Mouse (Mus musculus): Measurements from ENCODE around the gene Cab39l. TPM values are rescaled to one million over a fixed set of nuclear protein-coding genes. Genes with fewer than 3 reads are reported as not detected.

Cab39l gene
- polyA plus RNA-seq, 1 experiment = 34.7 TPM

- no peak overlapping the region for H3K4me3 ChIP-seq (ENCODE audit: control insufficient read depth, low read depth, low read length)
- TF ChIP-seq CTCF (IDR thresholded peaks at IDR 0.05; ENCODE audit: control insufficient read depth, insufficient read depth, insufficient replicate concordance, low read depth, low read length) = no peak
- TF ChIP-seq POLR2A (IDR thresholded peaks at IDR 0.05; ENCODE audit: control insufficient read depth, low read depth, low read length) = no peak
- no peaks in the 10 kb centered on the region for H3K4me1 ChIP-seq (ENCODE audit: control insufficient read depth, insufficient read depth, low read length)
- no peaks in the 10 kb centered on the region for H3K36me3 ChIP-seq (ENCODE audit: control insufficient read depth, insufficient read depth, low read length)
- no peaks in the 10 kb centered on the region for H3K27me3 ChIP-seq (ENCODE audit: control insufficient read depth, insufficient read depth, low read length)
- no peak overlapping the region for H3K27ac ChIP-seq (ENCODE audit: control insufficient read depth, insufficient read depth, low read depth, low read length)
Observed at GRCm38 (mm10) chr14:59557886-59558285, 117.1 kb downstream of the Cab39l start.

- H3K27ac ChIP-seq (ENCODE audit: control insufficient read depth, insufficient read depth, low read depth, low read length) = no peak overlapping the region
- no peak overlapping the region for H3K4me3 ChIP-seq (ENCODE audit: control insufficient read depth, low read depth, low read length)
- H3K27me3 ChIP-seq (ENCODE audit: control insufficient read depth, insufficient read depth, low read length) = no peaks in the 10 kb centered on the region
- H3K36me3 ChIP-seq (ENCODE audit: control insufficient read depth, insufficient read depth, low read length) = peaks cover 5% of the 10 kb centered on the region
- TF ChIP-seq POLR2A (IDR thresholded peaks at IDR 0.05; ENCODE audit: control insufficient read depth, low read depth, low read length) (no peak), CTCF (IDR thresholded peaks at IDR 0.05; ENCODE audit: control insufficient read depth, insufficient read depth, insufficient replicate concordance, low read depth, low read length) (no peak)
- H3K4me1 ChIP-seq (ENCODE audit: control insufficient read depth, insufficient read depth, low read length) = peaks cover 9% of the 10 kb centered on the region
Observed at GRCm38 (mm10) chr14:59566756-59567155, 126.0 kb downstream of the Cab39l start.

GRCm38 (mm10) chr14:59576385-59576784 lies 135.6 kb downstream of the Cab39l start:
- peaks cover 1% of the 10 kb centered on the region; the same call in 1 of the 2 replicates for H3K36me3 ChIP-seq (ENCODE audit: control insufficient read depth, insufficient read depth, low read length)
- TF ChIP-seq CTCF (IDR thresholded peaks at IDR 0.05; ENCODE audit: control insufficient read depth, insufficient read depth, insufficient replicate concordance, low read depth, low read length) (no peak), POLR2A (IDR thresholded peaks at IDR 0.05; ENCODE audit: control insufficient read depth, low read depth, low read length) (no peak)
- no peaks in the 10 kb centered on the region for H3K27me3 ChIP-seq (ENCODE audit: control insufficient read depth, insufficient read depth, low read length)

GRCm38 (mm10) chr14:59590614-59591013 lies 149.8 kb downstream of the Cab39l start:
- Histone ChIP-seq H3K27me3 (ENCODE audit: control insufficient read depth, insufficient read depth, low read length) (no peaks in the 10 kb centered on the region), H3K27ac (ENCODE audit: control insufficient read depth, insufficient read depth, low read depth, low read length) (no peak overlapping the region), H3K4me3 (ENCODE audit: control insufficient read depth, low read depth, low read length) (no peak overlapping the region), H3K36me3 (ENCODE audit: control insufficient read depth, insufficient read depth, low read length) (peaks cover 4% of the 10 kb centered on the region), H3K4me1 (ENCODE audit: control insufficient read depth, insufficient read depth, low read length) (no peaks in the 10 kb centered on the region)
- TF ChIP-seq POLR2A (IDR thresholded peaks at IDR 0.05; ENCODE audit: control insufficient read depth, low read depth, low read length) (no peak), CTCF (IDR thresholded peaks at IDR 0.05; ENCODE audit: control insufficient read depth, insufficient read depth, insufficient replicate concordance, low read depth, low read length) (no peak)

More at GRCm38 (mm10) chr14:59576385-59576784, 135.6 kb downstream of the Cab39l start:
- Histone ChIP-seq H3K27ac (ENCODE audit: control insufficient read depth, insufficient read depth, low read depth, low read length) (no peak overlapping the region), H3K4me3 (ENCODE audit: control insufficient read depth, low read depth, low read length) (no peak overlapping the region), H3K4me1 (ENCODE audit: control insufficient read depth, insufficient read depth, low read length) (no peaks in the 10 kb centered on the region; the same call in 1 of the 2 replicates)

- peaks cover 4% of the 10 kb centered on the region for H3K36me3 ChIP-seq (ENCODE audit: control insufficient read depth, insufficient read depth, low read length)
- H3K4me3 ChIP-seq (ENCODE audit: control insufficient read depth, low read depth, low read length) = no peak overlapping the region
- TF ChIP-seq CTCF (IDR thresholded peaks at IDR 0.05; ENCODE audit: control insufficient read depth, insufficient read depth, insufficient replicate concordance, low read depth, low read length) (no peak), POLR2A (IDR thresholded peaks at IDR 0.05; ENCODE audit: control insufficient read depth, low read depth, low read length) (no peak)
Observed at GRCm38 (mm10) chr14:59591901-59592300, 151.1 kb downstream of the Cab39l start.

GRCm38 (mm10) chr14:59592593-59592992 lies 151.8 kb downstream of the Cab39l start:
- no peaks in the 10 kb centered on the region for H3K27me3 ChIP-seq (ENCODE audit: control insufficient read depth, insufficient read depth, low read length)
- peaks cover 4% of the 10 kb centered on the region for H3K36me3 ChIP-seq (ENCODE audit: control insufficient read depth, insufficient read depth, low read length)
- H3K27ac ChIP-seq (ENCODE audit: control insufficient read depth, insufficient read depth, low read depth, low read length) = no peak overlapping the region
- no peak overlapping the region for H3K4me3 ChIP-seq (ENCODE audit: control insufficient read depth, low read depth, low read length)
- H3K4me1 ChIP-seq (ENCODE audit: control insufficient read depth, insufficient read depth, low read length) = peaks cover 4% of the 10 kb centered on the region; the same call in 1 of the 2 replicates
- TF ChIP-seq CTCF (IDR thresholded peaks at IDR 0.05; ENCODE audit: control insufficient read depth, insufficient read depth, insufficient replicate concordance, low read depth, low read length) (no peak), POLR2A (IDR thresholded peaks at IDR 0.05; ENCODE audit: control insufficient read depth, low read depth, low read length) (no peak)

More at GRCm38 (mm10) chr14:59591901-59592300, 151.1 kb downstream of the Cab39l start:
- Histone ChIP-seq H3K4me1 (ENCODE audit: control insufficient read depth, insufficient read depth, low read length) (peaks cover under 1% of the 10 kb centered on the region; the same call in 1 of the 2 replicates), H3K27me3 (ENCODE audit: control insufficient read depth, insufficient read depth, low read length) (no peaks in the 10 kb centered on the region), H3K27ac (ENCODE audit: control insufficient read depth, insufficient read depth, low read depth, low read length) (no peak overlapping the region)

GRCm38 (mm10) chr14:59594988-59595387 lies 154.2 kb downstream of the Cab39l start:
- Histone ChIP-seq H3K4me3 (ENCODE audit: control insufficient read depth, low read depth, low read length) (no peak overlapping the region), H3K36me3 (ENCODE audit: control insufficient read depth, insufficient read depth, low read length) (no peaks in the 10 kb centered on the region), H3K4me1 (ENCODE audit: control insufficient read depth, insufficient read depth, low read length) (peaks cover 4% of the 10 kb centered on the region; the same call in 1 of the 2 replicates), H3K27ac (ENCODE audit: control insufficient read depth, insufficient read depth, low read depth, low read length) (no peak overlapping the region), H3K27me3 (ENCODE audit: control insufficient read depth, insufficient read depth, low read length) (no peaks in the 10 kb centered on the region)
- TF ChIP-seq POLR2A (IDR thresholded peaks at IDR 0.05; ENCODE audit: control insufficient read depth, low read depth, low read length) (no peak), CTCF (IDR thresholded peaks at IDR 0.05; ENCODE audit: control insufficient read depth, insufficient read depth, insufficient replicate concordance, low read depth, low read length) (no peak)

Data from testis, adult 2 months (tissue).